Mouse (Mus musculus) kidney, postnatal 4 days (tissue): ENCODE data around the gene Lrrc28.
"Not testable (repeated sequence)": the region's sequence is repeated elsewhere in the genome, so short reads cannot be mapped to it uniquely, and the experiment has no call there.

Experiments used
- DNase-seq, 2 experiments: peaks; one replicate each; pipeline ENCODE4 v3.0.0; 2021; ENCODE audit warnings: mixed read lengths in 2 of 2

Gene Lrrc28

GRCm38 (mm10) chr7:67528063-67528811 is 116.8 kb downstream of the Lrrc28 start:
- DNase-seq, result peak; percentile 66 to 75

- no peak for DNase-seq
Observed at GRCm38 (mm10) chr7:67525886-67526580, 119.0 kb downstream of the Lrrc28 start.

- DNase-seq, result not testable (repeated sequence)
Observed at GRCm38 (mm10) chr7:67524069-67524468, 121.0 kb downstream of the Lrrc28 start.

- no peak for DNase-seq
Observed at GRCm38 (mm10) chr7:67523400-67523799, 121.7 kb downstream of the Lrrc28 start.

GRCm38 (mm10) chr7:67521731-67522130 is 123.3 kb downstream of the Lrrc28 start:
- DNase-seq, result not testable (repeated sequence)

GRCm38 (mm10) chr7:67520959-67521358 is 124.1 kb downstream of the Lrrc28 start:
- DNase-seq, result peak; percentile 15 to 31

- no peak for DNase-seq
Observed at GRCm38 (mm10) chr7:67520001-67520400, 125.1 kb downstream of the Lrrc28 start.

- DNase-seq, result no peak
Observed at GRCm38 (mm10) chr7:67515621-67516020, 129.4 kb downstream of the Lrrc28 start.

- peak; percentile 19 to 40 for DNase-seq
Observed at GRCm38 (mm10) chr7:67514893-67515292, 130.2 kb downstream of the Lrrc28 start.

GRCm38 (mm10) chr7:67514380-67514779 is 130.7 kb downstream of the Lrrc28 start:
- no peak for DNase-seq

- no peak for DNase-seq
Observed at GRCm38 (mm10) chr7:67513656-67514055, 131.4 kb downstream of the Lrrc28 start.

- no peak for DNase-seq
Observed at GRCm38 (mm10) chr7:67511606-67512005, 133.5 kb downstream of the Lrrc28 start.

GRCm38 (mm10) chr7:67503281-67504010 is 141.6 kb downstream of the Lrrc28 start:
- DNase-seq, result no peak

GRCm38 (mm10) chr7:67502631-67503030 is 142.4 kb downstream of the Lrrc28 start:
- DNase-seq, result no peak

GRCm38 (mm10) chr7:67500878-67501277 is 144.2 kb downstream of the Lrrc28 start:
- no peak for DNase-seq

GRCm38 (mm10) chr7:67500076-67500828 is 144.8 kb downstream of the Lrrc28 start:
- no peak for DNase-seq

GRCm38 (mm10) chr7:67499516-67499915 is 145.6 kb downstream of the Lrrc28 start:
- no peak for DNase-seq

GRCm38 (mm10) chr7:67493795-67494687 is 151.0 kb downstream of the Lrrc28 start:
- DNase-seq, result no peak

- no peak for DNase-seq
Observed at GRCm38 (mm10) chr7:67487889-67488411, 157.1 kb downstream of the Lrrc28 start.

GRCm38 (mm10) chr7:67486925-67487760 is 157.9 kb downstream of the Lrrc28 start:
- no peak for DNase-seq
